Mouse (Mus musculus) adrenal gland, postnatal 10 days (tissue): Measurements from ENCODE around the gene Cfap54. TPM values are rescaled to one million over a fixed set of nuclear protein-coding genes. Genes with fewer than 3 reads are reported as not detected.

ENCODE experiments used
- DNase-seq: peaks from one replicate; pipeline ENCODE4 v3.0.0; 2021; ENCODE audit warnings: mixed read lengths
- total RNA-seq, 2 experiments: library from RNA; stranded (reverse); gene quantifications; 2 replicates each; pipeline ENCODE4 v1.2.3; 2021

The Cfap54 gene
- total RNA-seq, 2 experiments from 2014 or later: 7.3 to 10.2 TPM

DNA sequence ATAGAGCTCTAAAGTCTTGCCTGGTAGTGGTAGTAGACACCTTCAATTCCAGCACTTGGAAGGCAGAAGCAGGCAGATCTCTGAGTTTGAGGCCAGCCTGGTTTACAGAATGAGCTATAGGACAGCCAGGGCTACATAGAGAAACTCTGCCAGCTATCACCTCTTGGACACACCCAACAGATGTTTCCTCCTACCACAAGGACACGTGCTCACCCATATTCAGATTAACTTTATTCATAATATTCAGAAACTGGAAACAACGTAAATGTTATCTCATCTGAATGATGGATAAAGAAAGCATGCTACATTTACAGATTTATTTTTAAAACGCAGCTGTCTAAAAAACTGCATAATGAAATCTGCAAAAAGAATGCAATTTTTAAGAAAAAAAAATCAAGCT, 351.1 kb downstream of the Cfap54 start:
- no peak for DNase-seq

DNA sequence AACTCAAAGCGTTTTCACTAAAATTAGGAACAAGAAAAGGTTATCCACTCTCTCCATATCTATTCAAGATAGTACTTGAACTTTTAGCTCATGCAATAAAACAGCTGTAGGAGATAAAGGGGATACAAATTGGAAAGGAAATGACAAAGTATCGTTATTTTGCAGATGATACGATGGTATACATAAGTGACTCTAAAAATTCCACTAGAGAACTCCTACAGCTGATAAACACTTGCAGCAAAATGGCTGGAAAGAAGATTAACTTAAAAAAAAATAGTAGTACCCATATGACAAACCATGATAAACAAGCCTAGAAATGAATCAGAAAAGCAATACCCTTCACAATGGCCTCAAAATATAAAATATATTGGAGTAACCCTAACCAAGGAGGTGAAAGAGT, 352.7 kb downstream of the Cfap54 start:
- no peak for DNase-seq

Other genes with a start within 250 kb of the Cfap54 start
- gene Cdk17, start 79.3 kb upstream of the Cfap54 start, total RNA-seq: 10 to 100 TPM; 37.3 to 38.7 TPM
- gene Elk3, start 229.5 kb upstream of the Cfap54 start, total RNA-seq: 10 to 100 TPM; 58.4 to 70.4 TPM